Mouse (Mus musculus): ENCODE measurements around the gene Madd. TPM values are rescaled to one million over a fixed set of nuclear protein-coding genes. Genes with fewer than 3 reads are reported as not detected.

Gene Madd
- polyA plus RNA-seq, 2 experiments, result 2.7 to 7.1 TPM

DNA sequence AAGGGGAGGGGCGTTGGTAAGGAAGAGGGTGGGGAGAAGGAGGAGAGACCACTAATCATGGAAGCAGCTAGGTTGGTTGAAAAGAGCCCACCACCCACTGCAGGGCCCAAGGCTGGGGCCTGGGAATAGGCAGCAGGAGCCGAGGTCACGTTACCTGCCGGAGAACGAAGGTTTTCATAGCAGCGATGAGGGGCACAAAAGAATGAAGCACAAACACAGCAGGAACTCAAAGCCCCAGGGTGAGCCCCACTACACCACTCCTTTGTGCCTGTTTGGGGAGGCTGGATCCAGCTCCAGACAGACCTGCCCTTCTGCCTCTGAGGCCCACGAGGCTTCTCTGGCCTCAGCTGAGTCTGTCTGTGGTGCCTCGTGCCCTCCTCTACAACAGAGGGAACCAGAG, 43.9 kb downstream of the Madd start:
- no peaks in the 10 kb centered on the region for H3K27me3 ChIP-seq (ENCODE audit: control insufficient read depth, insufficient read depth, low read length)
- H3K36me3 ChIP-seq (replicated peaks; ENCODE audit: control insufficient read depth, insufficient read depth, low read depth), result no peaks in the 10 kb centered on the region
- no peak overlapping the region for H3K9ac ChIP-seq (replicated peaks)
- no peak overlapping the region for H3K4me2 ChIP-seq (ENCODE audit: low read depth)
- DNase-seq (ENCODE audit: low read depth in 3 of 3, low spot score in 3 of 3) (no peak), ATAC-seq (ENCODE audit: insufficient read depth) (no peak)
- H3K27ac ChIP-seq, result no peak overlapping the region
- TF ChIP-seq CTCF (IDR thresholded peaks at IDR 0.05; ENCODE audit: low read depth) (no peak), EP300 (IDR thresholded peaks at IDR 0.05; ENCODE audit: low read depth) (no peak)
- no peak overlapping the region for H3K4me3 ChIP-seq (ENCODE audit: insufficient read depth in 1 of 2, low read depth in 2 of 2, low read length in 2 of 2)
- H3K9me3 ChIP-seq (ENCODE audit: control insufficient read depth, low read length), result no peaks in the 10 kb centered on the region
- H3K4me1 ChIP-seq (replicated peaks; ENCODE audit: control insufficient read depth in 2 of 2, insufficient read depth in 2 of 2, low read length in 1 of 2), result no peaks in the 10 kb centered on the region
- WGBS (ENCODE audit: insufficient replicate concordance), result 82% methylated on average over 8 of the region's 8 CpGs

- WGBS (ENCODE audit: insufficient replicate concordance), result 57% methylated on average over 5 of the region's 5 CpGs
- DNase-seq (ENCODE audit: low read depth in 3 of 3, low spot score in 3 of 3), result no peak
Observed at GRCm38 (mm10) chr2:91139311-91139710, 44.3 kb downstream of the Madd start.

DNA sequence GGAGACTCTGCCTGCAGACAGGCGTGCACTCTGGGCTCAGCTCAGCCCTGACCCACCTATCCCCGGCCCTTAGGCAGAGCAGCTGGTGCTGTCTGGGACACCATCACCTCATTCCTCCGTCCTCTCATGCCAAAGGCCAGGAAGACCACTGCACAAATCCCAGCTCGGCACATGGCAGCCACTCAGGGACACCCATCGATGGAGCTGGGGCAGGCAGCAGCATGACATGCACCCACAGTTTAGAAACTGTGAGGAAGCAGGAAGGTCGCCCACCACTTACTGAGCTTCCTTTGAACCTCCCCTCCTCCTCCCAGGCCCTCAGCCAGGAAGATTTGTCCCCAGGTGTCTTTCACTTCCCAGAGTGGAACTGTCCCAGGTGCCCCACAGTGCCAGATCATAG, 46.2 kb downstream of the Madd start:
- ATAC-seq (ENCODE audit: insufficient read depth), result no peak
- H3K4me3 ChIP-seq (ENCODE audit: insufficient read depth in 1 of 2, low read depth in 2 of 2, low read length in 2 of 2), result no peak overlapping the region
- H3K27me3 ChIP-seq (ENCODE audit: control insufficient read depth, insufficient read depth, low read length), result no peaks in the 10 kb centered on the region
- H3K9ac ChIP-seq (replicated peaks), result no peak overlapping the region
- no peak overlapping the region for H3K4me2 ChIP-seq (ENCODE audit: low read depth)
- no peak for TF ChIP-seq EP300 (IDR thresholded peaks at IDR 0.05; ENCODE audit: low read depth)
- no peak for TF ChIP-seq CTCF (IDR thresholded peaks at IDR 0.05; ENCODE audit: low read depth)
- no peaks in the 10 kb centered on the region for H3K4me1 ChIP-seq (replicated peaks; ENCODE audit: control insufficient read depth in 2 of 2, insufficient read depth in 2 of 2, low read length in 1 of 2)
- H3K27ac ChIP-seq, result no peak overlapping the region
- 71% methylated on average over 6 of the region's 6 CpGs for WGBS (ENCODE audit: insufficient replicate concordance)
- no peak for DNase-seq (ENCODE audit: low read depth in 3 of 3, low spot score in 3 of 3)
- H3K36me3 ChIP-seq (replicated peaks; ENCODE audit: control insufficient read depth, insufficient read depth, low read depth), result no peaks in the 10 kb centered on the region
- H3K9me3 ChIP-seq (ENCODE audit: control insufficient read depth, low read length), result no peaks in the 10 kb centered on the region

More at GRCm38 (mm10) chr2:91139311-91139710, 44.3 kb downstream of the Madd start:
- H3K9ac ChIP-seq (replicated peaks), result no peak overlapping the region
- H3K27ac ChIP-seq, result no peak overlapping the region
- H3K9me3 ChIP-seq (ENCODE audit: control insufficient read depth, low read length), result no peaks in the 10 kb centered on the region
- no peak overlapping the region for H3K4me2 ChIP-seq (ENCODE audit: low read depth)
- no peaks in the 10 kb centered on the region for H3K4me1 ChIP-seq (replicated peaks; ENCODE audit: control insufficient read depth in 2 of 2, insufficient read depth in 2 of 2, low read length in 1 of 2)
- no peaks in the 10 kb centered on the region for H3K27me3 ChIP-seq (ENCODE audit: control insufficient read depth, insufficient read depth, low read length)
- ATAC-seq (ENCODE audit: insufficient read depth), result no peak
- TF ChIP-seq CTCF (IDR thresholded peaks at IDR 0.05; ENCODE audit: low read depth) (no peak), EP300 (IDR thresholded peaks at IDR 0.05; ENCODE audit: low read depth) (no peak)
- H3K4me3 ChIP-seq (ENCODE audit: insufficient read depth in 1 of 2, low read depth in 2 of 2, low read length in 2 of 2), result no peak overlapping the region
- H3K36me3 ChIP-seq (replicated peaks; ENCODE audit: control insufficient read depth, insufficient read depth, low read depth), result no peaks in the 10 kb centered on the region

DNA sequence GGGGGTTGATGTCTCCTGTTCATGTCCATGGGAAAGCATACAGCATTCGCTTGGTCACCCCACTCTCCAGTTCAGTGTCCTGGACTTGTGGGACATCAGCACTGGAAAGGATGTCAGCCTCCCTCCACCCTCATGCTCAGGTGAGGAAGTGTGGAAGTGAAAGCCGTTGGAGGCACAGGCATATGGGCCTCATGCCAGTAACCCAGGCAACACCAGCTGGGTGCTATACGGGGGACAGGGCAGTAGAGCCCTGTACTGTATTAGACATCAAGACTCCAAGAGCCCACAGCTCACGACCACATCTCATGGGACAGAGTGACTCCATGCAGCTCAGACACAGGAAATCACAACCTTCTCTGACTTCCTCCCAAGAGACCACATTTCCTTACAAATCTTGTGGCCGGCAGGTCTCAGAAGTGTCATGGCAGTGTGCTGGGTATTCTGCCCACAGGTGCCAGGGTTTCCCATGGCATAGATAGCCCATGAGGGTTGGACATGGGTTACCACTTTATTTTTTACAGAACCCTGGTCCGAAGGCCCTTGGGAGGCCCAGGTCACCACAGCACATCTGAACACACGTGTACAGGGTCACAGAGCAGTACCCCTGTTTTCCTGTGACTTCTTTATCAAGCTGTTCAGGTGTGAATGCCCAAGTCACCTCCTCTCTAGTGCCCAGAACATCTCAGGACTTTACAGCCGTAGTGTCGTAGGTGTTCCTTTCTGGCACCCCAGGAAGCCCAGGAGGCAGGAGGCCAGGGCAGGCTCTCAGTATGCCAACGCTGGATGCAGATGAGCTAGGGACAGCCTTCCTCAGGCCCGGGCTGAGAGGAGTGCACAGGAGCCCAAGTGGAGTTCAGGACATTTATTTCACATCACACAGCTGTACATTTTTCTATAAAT, 46.9 kb downstream of the Madd start:
- Histone ChIP-seq H3K27ac (no peak overlapping the region), H3K4me3 (ENCODE audit: insufficient read depth in 1 of 2, low read depth in 2 of 2, low read length in 2 of 2) (no peak overlapping the region), H3K4me1 (replicated peaks; ENCODE audit: control insufficient read depth in 2 of 2, insufficient read depth in 2 of 2, low read length in 1 of 2) (no peaks in the 10 kb centered on the region), H3K36me3 (replicated peaks; ENCODE audit: control insufficient read depth, insufficient read depth, low read depth) (no peaks in the 10 kb centered on the region), H3K4me2 (ENCODE audit: low read depth) (no peak overlapping the region), H3K9me3 (ENCODE audit: control insufficient read depth, low read length) (no peaks in the 10 kb centered on the region), H3K9ac (replicated peaks) (no peak overlapping the region), H3K27me3 (ENCODE audit: control insufficient read depth, insufficient read depth, low read length) (no peaks in the 10 kb centered on the region)
- DNase-seq (ENCODE audit: low read depth in 3 of 3, low spot score in 3 of 3) (no peak), ATAC-seq (ENCODE audit: insufficient read depth) (no peak)
- 61% methylated on average over 11 of the region's 11 CpGs for WGBS (ENCODE audit: insufficient replicate concordance)
- no peak for TF ChIP-seq EP300 (IDR thresholded peaks at IDR 0.05; ENCODE audit: low read depth)
- TF ChIP-seq CTCF (IDR thresholded peaks at IDR 0.05; ENCODE audit: low read depth), result no peak

DNA sequence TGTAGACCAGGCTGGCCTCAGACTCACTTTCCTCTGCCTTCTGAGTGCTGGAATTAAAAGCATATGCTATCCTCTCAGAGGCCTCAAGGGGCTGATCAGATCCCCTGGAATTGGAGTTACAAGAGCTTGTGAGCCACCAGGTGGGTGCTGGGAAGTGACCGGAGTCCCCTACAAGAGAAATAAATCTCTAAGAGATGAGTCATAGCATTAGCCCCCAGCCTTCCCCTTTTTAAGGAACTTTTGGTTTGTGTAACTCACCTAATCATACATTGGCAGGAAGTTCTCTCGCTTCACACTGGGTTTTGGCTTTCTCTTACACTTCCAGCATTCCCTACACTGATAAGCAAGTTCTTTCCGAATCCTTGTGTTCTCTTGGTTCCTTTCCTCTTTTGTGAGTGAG, 51.6 kb downstream of the Madd start:
- 34% methylated on average over 3 of the region's 3 CpGs for WGBS (ENCODE audit: insufficient replicate concordance)

More for the DNA sequence above, 51.6 kb downstream of the Madd start:
- Histone ChIP-seq H3K4me1 (replicated peaks; ENCODE audit: control insufficient read depth in 2 of 2, insufficient read depth in 2 of 2, low read length in 1 of 2) (no peaks in the 10 kb centered on the region), H3K4me3 (ENCODE audit: insufficient read depth in 1 of 2, low read depth in 2 of 2, low read length in 2 of 2) (no peak overlapping the region), H3K4me2 (ENCODE audit: low read depth) (no peak overlapping the region), H3K27me3 (ENCODE audit: control insufficient read depth, insufficient read depth, low read length) (no peaks in the 10 kb centered on the region), H3K9ac (replicated peaks) (no peak overlapping the region), H3K27ac (no peak overlapping the region), H3K9me3 (ENCODE audit: control insufficient read depth, low read length) (no peaks in the 10 kb centered on the region), H3K36me3 (replicated peaks; ENCODE audit: control insufficient read depth, insufficient read depth, low read depth) (no peaks in the 10 kb centered on the region)
- DNase-seq (ENCODE audit: low read depth in 3 of 3, low spot score in 3 of 3) (no peak), ATAC-seq (ENCODE audit: insufficient read depth) (no peak)
- TF ChIP-seq CTCF (IDR thresholded peaks at IDR 0.05; ENCODE audit: low read depth) (no peak), EP300 (IDR thresholded peaks at IDR 0.05; ENCODE audit: low read depth) (no peak)

Data from liver, embryonic 14.5 days (tissue).